Mouse (Mus musculus): Measurements from ENCODE around the gene Dnajc8. TPM values are rescaled to one million over a fixed set of nuclear protein-coding genes. Genes with fewer than 3 reads are reported as not detected.

The Dnajc8 gene
- total and polyA plus RNA-seq, 3 experiments: 110 to 246 TPM; not detected in 1

- no peak overlapping the region for H3K9ac ChIP-seq (ENCODE audit: control insufficient read depth, low read depth, low read length, poor library complexity, severe bottlenecking)
- no peak overlapping the region for H3K4me3 ChIP-seq (ENCODE audit: control insufficient read depth in 1 of 2, insufficient read depth in 1 of 2, low read depth in 2 of 2, low read length in 2 of 2)
- DNase-seq (ENCODE audit: low read depth, low spot score): no peak
- H3K27ac ChIP-seq (ENCODE audit: control insufficient read depth, low read depth, low read length): no peak overlapping the region
- H3K79me2 ChIP-seq (ENCODE audit: control insufficient read depth, insufficient read depth, low read length, poor library complexity): no peaks in the 10 kb centered on the region
- no peaks in the 10 kb centered on the region for H3K27me3 ChIP-seq (ENCODE audit: control insufficient read depth in 1 of 2, insufficient read depth in 2 of 2, low read length in 2 of 2)
- H3K36me3 ChIP-seq (ENCODE audit: control insufficient read depth in 1 of 2, insufficient read depth in 2 of 2, low read length in 2 of 2): 0 out of 4 replicates have a peak, but pooled peaks cover 0 to 2% of the 10 kb centered on the region in 2 experiments
- H3K9me3 ChIP-seq (replicated peaks; ENCODE audit: insufficient read depth, low read length): no peaks in the 10 kb centered on the region
- H3K4me1 ChIP-seq (ENCODE audit: control insufficient read depth in 1 of 2, insufficient read depth in 2 of 2, low read length in 2 of 2): peaks cover 0 to 7% of the 10 kb centered on the region in 2 experiments; a peak in 1 of 4 replicates
- TF ChIP-seq KAT2A (conservative IDR thresholded peaks at IDR 0.05; ENCODE audit: low read depth, low read length): no peak
- TF ChIP-seq MXI1 (IDR thresholded peaks at IDR 0.05; ENCODE audit: low read depth, low read length): no peak
- TF ChIP-seq HCFC1 (IDR thresholded peaks at IDR 0.05; ENCODE audit: low read depth, low read length): no peak
- TF ChIP-seq MYB (IDR thresholded peaks at IDR 0.05; ENCODE audit: low read depth, low read length): no peak
Observed at GRCm38 (mm10) chr4:132584975-132585374, 49.6 kb downstream of the Dnajc8 start.

- no peak overlapping the region for H3K4me3 ChIP-seq (ENCODE audit: control insufficient read depth in 1 of 2, insufficient read depth in 1 of 2, low read depth in 2 of 2, low read length in 2 of 2)
- H3K4me1 ChIP-seq (ENCODE audit: control insufficient read depth in 1 of 2, insufficient read depth in 2 of 2, low read length in 2 of 2): peaks cover 0 to 7% of the 10 kb centered on the region in 2 experiments; a peak in 1 of 4 replicates
- H3K27me3 ChIP-seq (ENCODE audit: control insufficient read depth in 1 of 2, insufficient read depth in 2 of 2, low read length in 2 of 2): no peaks in the 10 kb centered on the region
- no peaks in the 10 kb centered on the region for H3K9me3 ChIP-seq (replicated peaks; ENCODE audit: insufficient read depth, low read length)
- DNase-seq (ENCODE audit: low read depth, low spot score): no peak
- H3K9ac ChIP-seq (ENCODE audit: control insufficient read depth, low read depth, low read length, poor library complexity, severe bottlenecking): no peak overlapping the region
- no peak overlapping the region for H3K27ac ChIP-seq (ENCODE audit: control insufficient read depth, low read depth, low read length)
- H3K36me3 ChIP-seq (ENCODE audit: control insufficient read depth in 1 of 2, insufficient read depth in 2 of 2, low read length in 2 of 2): 0 out of 4 replicates have a peak, but pooled peaks cover 0 to 2% of the 10 kb centered on the region in 2 experiments
- H3K79me2 ChIP-seq (ENCODE audit: control insufficient read depth, insufficient read depth, low read length, poor library complexity): no peaks in the 10 kb centered on the region
- TF ChIP-seq HCFC1 (IDR thresholded peaks at IDR 0.05; ENCODE audit: low read depth, low read length): no peak
- TF ChIP-seq CHD1 (IDR thresholded peaks at IDR 0.05; ENCODE audit: low read depth, low read length): no peak
Observed at GRCm38 (mm10) chr4:132586282-132586681, 50.9 kb downstream of the Dnajc8 start.

- peak; percentile 48 for DNase-seq (ENCODE audit: low read depth, low spot score)
- no peak overlapping the region for H3K9ac ChIP-seq (ENCODE audit: control insufficient read depth, low read depth, low read length, poor library complexity, severe bottlenecking)
- no peaks in the 10 kb centered on the region for H3K79me2 ChIP-seq (ENCODE audit: control insufficient read depth, insufficient read depth, low read length, poor library complexity)
- peaks cover 0 to 17% of the 10 kb centered on the region in 2 experiments; a peak in 3 of 4 replicates for H3K4me1 ChIP-seq (ENCODE audit: control insufficient read depth in 1 of 2, insufficient read depth in 2 of 2, low read length in 2 of 2)
- H3K4me3 ChIP-seq (ENCODE audit: control insufficient read depth in 1 of 2, insufficient read depth in 1 of 2, low read depth in 2 of 2, low read length in 2 of 2): no peak overlapping the region
- no peaks in the 10 kb centered on the region for H3K27me3 ChIP-seq (ENCODE audit: control insufficient read depth in 1 of 2, insufficient read depth in 2 of 2, low read length in 2 of 2)
- H3K36me3 ChIP-seq (ENCODE audit: control insufficient read depth in 1 of 2, insufficient read depth in 2 of 2, low read length in 2 of 2): peaks cover 0 to 11% of the 10 kb centered on the region in 2 experiments; a peak in 2 of 4 replicates
- H3K9me3 ChIP-seq (replicated peaks; ENCODE audit: insufficient read depth, low read length): no peaks in the 10 kb centered on the region
- H3K27ac ChIP-seq (ENCODE audit: control insufficient read depth, low read depth, low read length): no peak overlapping the region
- TF ChIP-seq MAZ (IDR thresholded peaks at IDR 0.05; ENCODE audit: low read depth, low read length): no peak
- no peak for TF ChIP-seq SMC3 (IDR thresholded peaks at IDR 0.05; ENCODE audit: low read depth, low read length)
- TF ChIP-seq USF2 (IDR thresholded peaks at IDR 0.05; ENCODE audit: borderline replicate concordance in 1 of 2, insufficient read depth in 1 of 2, low read depth in 1 of 2, low read length in 2 of 2): no peak
- TF ChIP-seq MYB (IDR thresholded peaks at IDR 0.05; ENCODE audit: low read depth, low read length): no peak
- TF ChIP-seq POLR2AphosphoS2 (IDR thresholded peaks at IDR 0.05; ENCODE audit: low read length): no peak
- TF ChIP-seq MEF2A (IDR thresholded peaks at IDR 0.05; ENCODE audit: extremely low read depth, insufficient replicate concordance, low read depth, low read length, poor library complexity, severe bottlenecking): no peak
- TF ChIP-seq GATA1 (IDR thresholded peaks at IDR 0.05; ENCODE audit: low read depth, low read length): no peak
- TF ChIP-seq RCOR1 (IDR thresholded peaks at IDR 0.05; ENCODE audit: low read depth, low read length): no peak
- no peak for TF ChIP-seq NRF1 (IDR thresholded peaks at IDR 0.05; ENCODE audit: insufficient read depth, low read depth, low read length, poor library complexity, severe bottlenecking)
- no peak for TF ChIP-seq CHD2 (IDR thresholded peaks at IDR 0.05; ENCODE audit: low read length)
- TF ChIP-seq ZMIZ1 (IDR thresholded peaks at IDR 0.05; ENCODE audit: low read depth, low read length): no peak
- no peak for TF ChIP-seq CTCF (IDR thresholded peaks at IDR 0.05 in 2 of 3, conservative IDR thresholded peaks at IDR 0.05 in 1 of 3; ENCODE audit: control insufficient read depth in 1 of 3, insufficient read depth in 1 of 3, low read depth in 2 of 3, low read length in 3 of 3, poor library complexity in 1 of 3, severe bottlenecking in 1 of 3)
- TF ChIP-seq HCFC1 (IDR thresholded peaks at IDR 0.05; ENCODE audit: low read depth, low read length): no peak
- TF ChIP-seq JUND (IDR thresholded peaks at IDR 0.05; ENCODE audit: low read depth, low read length): no peak
- TF ChIP-seq TAL1 (IDR thresholded peaks at IDR 0.05; ENCODE audit: low read length): no peak
- TF ChIP-seq EP300 (IDR thresholded peaks at IDR 0.05; ENCODE audit: low read depth in 1 of 2, low read length in 2 of 2): no peak
Observed at GRCm38 (mm10) chr4:132588512-132588911, 53.2 kb downstream of the Dnajc8 start.
